Mouse (Mus musculus): ENCODE data around the gene Bcl7b. TPM values are rescaled to one million over a fixed set of nuclear protein-coding genes. Genes with fewer than 3 reads are reported as not detected.

Bcl7b gene
- total and polyA plus RNA-seq, 2 experiments from 2014 or later: 33.2 to 39.7 TPM

- DNase-seq (ENCODE audit: low spot score) (no peak), ATAC-seq (ENCODE audit: low FRiP score) (no peak)
- no peaks in the 10 kb centered on the region for H3K4me1 ChIP-seq (ENCODE audit: insufficient read depth, low read length)
- no peak overlapping the region for H3K9ac ChIP-seq (replicated peaks; ENCODE audit: low read length, poor library complexity, severe bottlenecking)
- H3K4me3 ChIP-seq (ENCODE audit: low read depth, low read length): no peak overlapping the region
- no peaks in the 10 kb centered on the region for H3K9me3 ChIP-seq (ENCODE audit: low read length)
- WGBS: 95% methylated on average over 8 of the region's 8 CpGs
- no peak overlapping the region for H3K4me2 ChIP-seq (ENCODE audit: low read depth, low read length, poor library complexity, severe bottlenecking)
- TF ChIP-seq CTCF (IDR thresholded peaks at IDR 0.05): no peak
- H3K36me3 ChIP-seq (ENCODE audit: insufficient read depth, low read length): peaks cover 28% of the 10 kb centered on the region
- no peaks in the 10 kb centered on the region for H3K27me3 ChIP-seq (ENCODE audit: insufficient read depth, low read length)
- no peak overlapping the region for H3K27ac ChIP-seq (ENCODE audit: low read depth, low read length)
Measured at GRCm38 (mm10) chr5:135162361-135162760, 5.7 kb upstream of the Bcl7b start.

DNA sequence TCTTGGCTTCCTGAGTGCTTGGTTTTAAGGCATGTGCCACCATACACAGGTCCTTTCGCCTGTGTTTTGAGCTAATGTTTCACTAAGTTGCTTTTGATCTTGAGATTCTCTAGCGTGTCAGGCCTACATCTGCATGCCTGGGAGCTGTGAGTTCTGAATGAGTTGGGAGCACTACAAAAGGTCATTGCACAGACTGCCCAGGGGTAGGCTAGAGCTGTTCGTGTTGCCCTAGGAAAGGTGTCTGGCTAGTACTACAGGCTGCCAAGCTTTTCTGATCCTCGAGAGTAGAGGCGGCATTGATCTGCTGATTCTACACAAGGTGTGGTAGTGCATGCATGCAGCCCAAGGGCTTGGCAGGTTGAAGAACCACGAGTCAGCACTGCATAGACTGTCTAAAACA, 5.3 kb upstream of the Bcl7b start:
- peaks cover 28% of the 10 kb centered on the region for H3K36me3 ChIP-seq (ENCODE audit: insufficient read depth, low read length)
- no peaks in the 10 kb centered on the region for H3K9me3 ChIP-seq (ENCODE audit: low read length)
- no peak for DNase-seq (ENCODE audit: low spot score)
- H3K4me3 ChIP-seq (ENCODE audit: low read depth, low read length): no peak overlapping the region
- no peaks in the 10 kb centered on the region for H3K27me3 ChIP-seq (ENCODE audit: insufficient read depth, low read length)
- ATAC-seq (ENCODE audit: low FRiP score): no peak
- no peak for TF ChIP-seq CTCF (IDR thresholded peaks at IDR 0.05)
- H3K4me2 ChIP-seq (ENCODE audit: low read depth, low read length, poor library complexity, severe bottlenecking): no peak overlapping the region
- WGBS: 87% methylated on average over 6 of the region's 6 CpGs
- H3K27ac ChIP-seq (ENCODE audit: low read depth, low read length): no peak overlapping the region
- H3K9ac ChIP-seq (replicated peaks; ENCODE audit: low read length, poor library complexity, severe bottlenecking): no peak overlapping the region
- no peaks in the 10 kb centered on the region for H3K4me1 ChIP-seq (ENCODE audit: insufficient read depth, low read length)

DNA sequence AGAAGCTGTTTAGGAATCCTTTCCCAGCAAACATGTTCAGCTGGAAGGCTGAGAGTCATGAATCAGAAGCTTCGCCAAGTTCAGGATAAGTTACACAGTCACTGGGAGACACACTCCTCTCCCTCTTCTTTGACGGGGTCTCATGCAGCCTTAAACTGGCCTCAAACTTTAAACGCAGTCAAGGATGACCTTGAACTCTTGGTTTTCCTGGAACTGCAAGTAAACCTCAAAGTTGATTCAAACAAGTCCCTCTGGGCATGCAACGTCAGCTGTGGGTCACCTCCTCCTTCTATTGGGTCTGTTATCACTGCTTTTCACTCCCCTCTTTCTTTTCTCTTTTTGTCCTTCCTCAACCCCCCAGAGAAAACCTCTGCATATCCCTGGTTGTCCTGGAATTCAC, 1.2 kb upstream of the Bcl7b start:
- TF ChIP-seq CTCF (IDR thresholded peaks at IDR 0.05): no peak
- 80% methylated on average over 4 of the region's 4 CpGs for WGBS
- Histone ChIP-seq H3K4me1 (ENCODE audit: insufficient read depth, low read length) (peaks cover 4% of the 10 kb centered on the region; the same call in 1 of the 2 replicates), H3K36me3 (ENCODE audit: insufficient read depth, low read length) (peaks cover 5% of the 10 kb centered on the region), H3K9me3 (ENCODE audit: low read length) (no peaks in the 10 kb centered on the region), H3K4me3 (ENCODE audit: low read depth, low read length) (no peak overlapping the region), H3K27ac (ENCODE audit: low read depth, low read length) (no peak overlapping the region), H3K27me3 (ENCODE audit: insufficient read depth, low read length) (no peaks in the 10 kb centered on the region), H3K9ac (replicated peaks; ENCODE audit: low read length, poor library complexity, severe bottlenecking) (no peak overlapping the region), H3K4me2 (ENCODE audit: low read depth, low read length, poor library complexity, severe bottlenecking) (no peak overlapping the region)
- ATAC-seq (ENCODE audit: low FRiP score): no peak
- DNase-seq (ENCODE audit: low spot score): no peak

DNA sequence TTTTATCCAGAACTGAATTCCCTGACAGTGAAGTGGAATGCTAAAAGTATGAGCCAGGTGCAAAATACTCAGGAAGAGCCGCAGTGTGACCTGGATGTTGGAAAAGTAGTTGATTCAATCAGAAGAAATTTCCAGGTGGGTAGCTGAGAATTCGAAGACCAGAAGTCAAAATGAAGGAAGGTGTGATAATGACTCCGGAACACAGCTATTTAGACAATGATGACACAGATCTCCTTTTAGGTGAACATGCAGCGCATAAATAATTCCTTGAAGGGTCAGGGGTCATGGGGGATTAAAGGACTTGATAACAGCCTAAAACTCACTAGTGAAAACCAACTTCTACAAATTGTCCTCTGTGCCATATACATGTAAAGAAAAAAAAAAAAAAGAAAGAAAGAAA, 614 bp upstream of the Bcl7b start:
- no peak overlapping the region for H3K9ac ChIP-seq (replicated peaks; ENCODE audit: low read length, poor library complexity, severe bottlenecking)
- H3K27me3 ChIP-seq (ENCODE audit: insufficient read depth, low read length): no peaks in the 10 kb centered on the region
- 95% methylated on average over 4 of the region's 4 CpGs for WGBS
- no peak overlapping the region; the same call in 1 of the 2 replicates for H3K27ac ChIP-seq (ENCODE audit: low read depth, low read length)
- no peak overlapping the region for H3K4me3 ChIP-seq (ENCODE audit: low read depth, low read length)
- no peak overlapping the region for H3K4me2 ChIP-seq (ENCODE audit: low read depth, low read length, poor library complexity, severe bottlenecking)
- no peak for TF ChIP-seq CTCF (IDR thresholded peaks at IDR 0.05)
- no peak for ATAC-seq (ENCODE audit: low FRiP score)
- no peaks in the 10 kb centered on the region for H3K9me3 ChIP-seq (ENCODE audit: low read length)
- H3K4me1 ChIP-seq (ENCODE audit: insufficient read depth, low read length): peaks cover 4% of the 10 kb centered on the region; the same call in 1 of the 2 replicates
- H3K36me3 ChIP-seq (ENCODE audit: insufficient read depth, low read length): peaks cover 6% of the 10 kb centered on the region
- DNase-seq (ENCODE audit: low spot score): no peak

- no peak for ATAC-seq (ENCODE audit: low FRiP score)
- peak overlapping the region; percentile 58 for H3K4me3 ChIP-seq (ENCODE audit: low read depth, low read length)
- peaks cover 14% of the 10 kb centered on the region for H3K36me3 ChIP-seq (ENCODE audit: insufficient read depth, low read length)
- 88% methylated on average over 5 of the region's 5 CpGs for WGBS
- peaks cover 4% of the 10 kb centered on the region; the same call in 1 of the 2 replicates for H3K4me1 ChIP-seq (ENCODE audit: insufficient read depth, low read length)
- no peak for DNase-seq (ENCODE audit: low spot score)
- H3K9me3 ChIP-seq (ENCODE audit: low read length): no peaks in the 10 kb centered on the region
- TF ChIP-seq CTCF (IDR thresholded peaks at IDR 0.05): no peak
- H3K4me2 ChIP-seq (ENCODE audit: low read depth, low read length, poor library complexity, severe bottlenecking): peak overlapping the region; percentile 60
- peak overlapping the region; percentile 63 for H3K9ac ChIP-seq (replicated peaks; ENCODE audit: low read length, poor library complexity, severe bottlenecking)
- H3K27me3 ChIP-seq (ENCODE audit: insufficient read depth, low read length): no peaks in the 10 kb centered on the region
- H3K27ac ChIP-seq (ENCODE audit: low read depth, low read length): no peak overlapping the region
Measured at GRCm38 (mm10) chr5:135169479-135169878, 1.4 kb downstream of the Bcl7b start.

GRCm38 (mm10) chr5:135171688-135172220, 3.7 kb downstream of the Bcl7b start:
- no peak for TF ChIP-seq CTCF (IDR thresholded peaks at IDR 0.05)
- ATAC-seq (ENCODE audit: low FRiP score) (no peak), DNase-seq (ENCODE audit: low spot score) (no peak)
- Histone ChIP-seq H3K36me3 (ENCODE audit: insufficient read depth, low read length) (peaks cover 20% of the 10 kb centered on the region), H3K4me1 (ENCODE audit: insufficient read depth, low read length) (peaks cover 4% of the 10 kb centered on the region; the same call in 1 of the 2 replicates), H3K4me2 (ENCODE audit: low read depth, low read length, poor library complexity, severe bottlenecking) (no peak overlapping the region), H3K9ac (replicated peaks; ENCODE audit: low read length, poor library complexity, severe bottlenecking) (no peak overlapping the region), H3K4me3 (ENCODE audit: low read depth, low read length) (no peak overlapping the region), H3K27ac (ENCODE audit: low read depth, low read length) (no peak overlapping the region), H3K27me3 (ENCODE audit: insufficient read depth, low read length) (no peaks in the 10 kb centered on the region), H3K9me3 (ENCODE audit: low read length) (no peaks in the 10 kb centered on the region)
- WGBS: 94% methylated on average over 6 of the region's 6 CpGs
